Mouse (Mus musculus) erythroblast, adult 5-6 weeks (primary cell): ENCODE results near the gene Tet3. TPM values are rescaled to one million over a fixed set of nuclear protein-coding genes. Genes with fewer than 3 reads are reported as not detected.

ENCODE experiments used
- ATAC-seq: replicated peaks from 2 replicates; pipeline ENCODE4 v1.8.0; 2016; ENCODE audit warnings: moderate number of reproducible peaks, mild to moderate bottlenecking, moderate TSS enrichment, inconsistent platforms; ENCODE audit not compliant: poor library complexity, low FRiP score, severe bottlenecking
- total RNA-seq, 2 experiments: library from RNA; stranded (forward) in 1 of 2; stranded (reverse) in 1 of 2; fragments of 150-400 nt in 1 of 2; fragments of 200-764, 138-1000 nt in 1 of 2; gene quantifications; 2 replicates each; pipeline versions ENCODE4 v1.2.3 to v1.2.4; 2015 to 2017; ENCODE audit warnings: low replicate concordance in 2 of 2

Gene Tet3
- total RNA-seq, 2 experiments from 2014 or later = 24.9 to 29.6 TPM

DNA sequence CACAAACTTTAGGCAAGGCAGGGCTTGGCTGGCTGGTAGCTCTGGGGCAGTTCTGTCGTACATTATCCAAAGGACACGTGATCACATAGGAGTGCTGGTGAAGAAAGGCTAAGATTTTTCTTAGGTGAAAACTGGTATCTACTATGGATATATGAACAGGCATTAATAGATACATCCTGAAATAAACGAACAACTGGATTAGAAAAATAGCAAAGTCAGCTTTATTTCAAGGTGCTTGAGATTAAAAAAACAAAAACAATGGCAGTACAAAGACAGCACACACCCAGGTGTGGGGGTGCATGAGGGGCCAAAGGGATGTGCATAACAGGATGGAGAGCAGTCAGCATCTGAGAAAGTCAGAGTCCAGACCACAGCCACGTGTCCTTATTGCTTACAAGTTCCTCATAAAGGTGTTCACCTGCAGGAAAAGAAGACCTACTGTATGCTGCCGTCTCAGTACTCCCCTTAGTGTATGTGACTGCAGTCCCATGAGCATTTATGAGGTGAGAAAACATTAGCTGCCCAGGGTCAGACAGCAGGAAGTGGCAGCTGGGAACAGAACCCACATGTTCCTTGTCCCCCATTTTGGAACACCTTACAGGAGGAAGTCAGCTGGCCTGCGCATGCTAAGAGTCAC, 21.3 kb upstream of the Tet3 start:
- no peak for ATAC-seq

DNA sequence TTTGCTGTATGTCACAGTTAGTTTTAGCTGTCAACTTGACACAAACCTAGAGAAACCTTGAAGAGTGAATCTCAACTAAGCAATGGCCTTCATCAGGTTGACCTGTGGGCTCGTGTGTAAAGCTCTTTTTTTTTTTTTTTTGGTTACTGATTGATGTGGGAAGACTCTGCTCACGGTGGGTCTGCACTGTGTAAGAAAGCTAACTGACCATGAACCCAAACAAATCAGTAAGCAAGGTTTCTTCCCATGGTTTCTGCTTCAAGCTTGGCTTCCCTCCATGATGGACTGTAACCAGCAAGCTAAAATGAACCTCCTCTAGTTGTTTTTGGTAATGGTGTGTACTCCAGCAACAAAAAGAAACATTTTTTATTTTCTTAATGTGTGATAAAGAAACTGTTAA, 20.3 kb upstream of the Tet3 start:
- no peak for ATAC-seq

DNA sequence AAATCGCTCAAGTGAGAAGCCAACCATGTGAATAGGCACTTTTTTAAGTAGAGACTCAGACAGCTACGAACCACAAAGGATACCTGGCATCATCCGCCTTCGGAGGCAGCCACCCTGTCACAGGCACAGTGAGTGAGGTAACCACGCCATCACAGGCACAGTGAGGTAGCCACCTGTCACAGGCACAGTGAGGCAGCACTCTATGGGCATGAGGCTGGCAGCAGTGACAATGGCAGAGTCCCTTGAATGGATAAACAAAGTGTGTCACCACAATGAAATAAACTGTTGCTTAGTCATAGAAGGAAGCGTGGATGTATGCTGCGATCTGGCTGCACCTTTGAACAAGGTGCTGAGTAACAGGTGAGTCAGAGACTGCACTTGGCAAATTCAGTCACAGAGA, 19.7 kb upstream of the Tet3 start:
- no peak for ATAC-seq

DNA sequence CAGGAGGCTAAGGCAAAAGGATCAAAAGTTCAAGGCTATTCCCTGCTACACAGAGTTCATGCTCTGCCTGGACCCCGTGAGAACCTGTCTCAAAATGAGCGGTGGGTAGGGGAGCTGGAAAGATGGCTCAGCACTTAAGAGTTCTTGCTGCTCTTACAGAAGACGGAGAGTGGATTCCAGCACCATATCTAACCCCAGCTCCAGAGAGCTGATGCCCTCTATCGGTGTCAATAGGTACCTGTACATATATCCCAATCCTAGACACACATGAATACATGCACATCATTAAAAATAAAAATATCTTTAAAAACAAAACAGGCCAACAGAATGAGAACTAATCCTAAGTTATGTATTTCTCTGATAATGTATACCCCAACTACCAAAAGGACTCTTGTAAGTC, 19.3 kb upstream of the Tet3 start:
- no peak for ATAC-seq

DNA sequence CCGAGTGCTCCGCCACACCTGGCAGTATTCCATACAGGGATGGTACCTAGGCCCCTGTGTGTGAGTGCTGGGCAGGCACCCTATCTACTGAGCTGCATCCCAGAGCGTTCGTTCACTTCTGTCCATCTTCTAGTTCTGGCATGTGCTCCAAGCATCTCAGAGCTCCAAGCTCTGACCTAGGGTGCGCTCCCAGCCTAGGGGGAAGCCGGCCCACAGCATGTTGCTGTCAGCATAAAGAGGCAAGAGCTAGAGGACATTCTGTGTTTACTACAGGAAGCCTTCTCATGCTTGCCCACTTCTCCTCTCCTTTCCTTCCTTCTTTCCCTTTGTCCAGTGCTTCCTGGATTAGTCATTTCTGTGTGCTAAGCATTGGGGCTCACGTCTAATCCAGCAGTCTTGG, 16.5 kb upstream of the Tet3 start:
- no peak for ATAC-seq

DNA sequence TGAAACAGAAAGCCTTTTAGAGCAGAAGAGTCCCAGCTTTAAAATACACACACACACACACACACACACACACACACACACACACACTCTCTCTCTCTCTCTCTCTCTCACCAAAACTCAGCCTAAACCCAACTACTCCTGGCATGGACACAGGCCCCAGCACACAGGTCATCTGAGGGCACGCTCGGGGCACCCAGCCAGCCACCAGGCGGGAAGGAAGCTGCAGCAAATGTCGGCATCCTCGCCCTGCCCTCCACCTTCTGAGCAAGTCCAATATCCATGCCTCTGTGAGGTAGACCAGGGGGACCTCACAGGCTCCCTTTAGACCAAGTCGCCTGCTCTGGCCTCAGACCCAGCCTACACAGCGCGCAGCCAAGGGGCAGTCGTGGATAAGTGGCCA, 14.4 kb upstream of the Tet3 start:
- ATAC-seq = peak; percentile 55; the same call in 1 of the 2 replicates

DNA sequence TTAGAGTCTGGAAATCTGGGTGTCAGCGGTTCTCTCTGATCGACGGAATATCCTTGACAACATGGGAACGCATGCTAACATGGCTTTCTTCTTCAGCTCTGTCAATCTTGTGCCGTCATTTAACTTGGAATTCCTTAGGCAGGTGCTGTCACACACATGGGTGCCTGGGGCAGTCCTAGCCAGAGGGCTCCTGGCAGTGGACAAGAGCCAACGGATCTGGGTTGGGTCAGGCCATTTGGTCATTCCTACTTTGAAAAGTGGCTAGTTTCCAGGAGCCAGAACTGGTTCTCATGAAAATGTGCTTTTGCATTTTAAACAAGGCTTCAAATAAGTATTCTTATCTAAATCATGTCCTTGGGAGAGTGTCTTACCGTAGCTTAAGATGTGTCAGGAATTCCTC, 12.9 kb upstream of the Tet3 start:
- ATAC-seq = no peak

DNA sequence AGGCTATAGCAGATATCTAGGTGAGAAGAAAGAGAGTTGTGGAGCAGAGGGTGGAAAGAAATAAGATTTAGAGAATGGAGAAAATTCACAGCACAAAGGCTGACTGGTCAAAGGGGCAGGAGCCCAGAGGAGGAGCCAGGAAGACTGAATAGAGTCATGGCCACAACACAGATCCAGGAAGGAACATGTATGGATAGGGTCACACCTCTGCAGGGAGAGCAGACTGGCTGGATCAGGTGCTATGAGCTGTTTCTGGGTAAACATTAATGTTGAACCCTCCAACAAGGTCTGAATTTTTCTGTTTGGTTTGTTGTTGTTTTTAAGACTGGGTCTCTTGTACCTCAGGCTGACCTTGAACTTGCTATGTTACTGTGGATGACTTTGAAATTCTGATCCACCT, 5.1 kb upstream of the Tet3 start:
- ATAC-seq = no peak

DNA sequence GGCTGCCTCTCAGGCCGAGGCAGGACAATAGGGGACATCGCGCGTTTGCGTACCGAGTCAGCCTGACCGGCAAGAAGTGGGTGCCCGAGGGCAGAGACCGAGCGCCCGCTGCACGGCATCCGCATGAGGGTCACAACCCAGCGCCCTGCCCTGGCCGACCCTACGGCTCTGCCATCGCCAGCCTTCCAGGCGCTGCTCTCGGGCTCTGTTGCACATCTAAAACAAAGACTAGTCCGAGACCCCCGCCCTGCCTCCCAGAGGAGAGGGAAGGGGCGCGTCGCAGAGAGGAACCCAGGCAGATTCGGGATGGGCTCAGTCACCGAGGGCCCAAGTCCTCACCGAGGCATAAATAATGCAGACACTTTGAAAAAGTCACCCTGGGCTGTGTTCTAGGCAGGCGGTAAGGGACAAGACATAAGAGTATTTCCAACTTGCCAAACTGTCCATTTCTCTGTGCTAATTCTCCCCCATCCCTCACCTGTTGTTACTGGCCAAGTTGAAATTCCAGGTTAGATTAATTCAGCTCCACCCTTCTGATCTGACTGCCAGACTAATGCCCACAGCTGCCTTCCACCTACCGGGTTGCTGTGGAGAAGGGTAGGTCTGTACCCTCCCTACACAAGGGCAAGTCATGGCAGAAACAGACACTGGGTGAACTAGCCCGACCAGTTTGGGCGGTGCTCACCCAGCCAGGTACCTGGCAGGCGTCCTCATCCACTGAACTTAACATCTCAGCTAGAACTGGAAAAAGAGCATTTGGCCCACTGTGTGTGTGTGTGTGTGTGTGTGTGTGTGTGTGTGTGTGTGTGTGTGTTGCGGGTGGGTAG, 1.7 kb downstream of the Tet3 start:
- no peak for ATAC-seq

DNA sequence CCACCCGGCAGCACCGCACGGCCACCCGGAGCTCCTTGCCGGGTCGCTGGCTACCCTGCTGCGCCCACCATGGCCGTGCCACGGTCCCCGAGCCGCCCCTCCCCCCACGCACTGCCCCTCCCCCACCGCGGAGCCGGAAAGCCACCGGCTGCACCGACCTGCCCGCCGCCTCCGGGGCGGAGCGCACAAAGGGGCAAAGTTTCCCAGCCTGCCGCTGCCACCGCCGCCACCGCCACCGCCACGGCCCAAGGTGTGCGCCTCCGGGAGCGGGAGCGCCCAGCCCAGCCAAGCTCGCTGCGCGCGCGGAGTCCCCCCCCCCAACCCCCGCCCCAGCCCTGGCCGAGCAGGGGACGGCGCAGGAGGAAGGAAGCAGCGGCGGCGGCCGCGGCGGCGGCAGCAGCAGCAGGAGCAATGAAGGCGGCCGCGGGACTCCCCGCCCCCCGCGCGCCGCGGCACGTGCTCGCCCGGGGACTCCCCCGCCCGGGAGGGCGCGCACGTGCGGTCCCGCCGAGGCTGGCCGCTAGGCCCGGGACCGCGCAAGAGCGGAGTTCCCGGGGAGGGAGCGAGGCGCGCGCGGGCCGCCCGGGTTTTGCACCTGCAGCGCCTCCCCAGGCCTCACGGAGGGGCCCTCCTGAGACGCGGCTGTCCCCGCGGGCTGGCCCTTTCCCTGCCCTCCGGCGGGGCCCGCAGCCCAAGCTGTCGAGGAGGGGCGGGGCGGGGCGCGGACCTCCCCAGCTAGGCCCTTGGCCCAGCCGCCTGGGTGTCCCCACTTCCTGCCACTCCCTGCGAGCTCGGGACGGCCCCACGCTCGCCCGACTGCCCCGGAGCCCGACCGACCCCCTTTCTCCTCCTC, 2.5 kb downstream of the Tet3 start:
- peak; percentile 50 for ATAC-seq

DNA sequence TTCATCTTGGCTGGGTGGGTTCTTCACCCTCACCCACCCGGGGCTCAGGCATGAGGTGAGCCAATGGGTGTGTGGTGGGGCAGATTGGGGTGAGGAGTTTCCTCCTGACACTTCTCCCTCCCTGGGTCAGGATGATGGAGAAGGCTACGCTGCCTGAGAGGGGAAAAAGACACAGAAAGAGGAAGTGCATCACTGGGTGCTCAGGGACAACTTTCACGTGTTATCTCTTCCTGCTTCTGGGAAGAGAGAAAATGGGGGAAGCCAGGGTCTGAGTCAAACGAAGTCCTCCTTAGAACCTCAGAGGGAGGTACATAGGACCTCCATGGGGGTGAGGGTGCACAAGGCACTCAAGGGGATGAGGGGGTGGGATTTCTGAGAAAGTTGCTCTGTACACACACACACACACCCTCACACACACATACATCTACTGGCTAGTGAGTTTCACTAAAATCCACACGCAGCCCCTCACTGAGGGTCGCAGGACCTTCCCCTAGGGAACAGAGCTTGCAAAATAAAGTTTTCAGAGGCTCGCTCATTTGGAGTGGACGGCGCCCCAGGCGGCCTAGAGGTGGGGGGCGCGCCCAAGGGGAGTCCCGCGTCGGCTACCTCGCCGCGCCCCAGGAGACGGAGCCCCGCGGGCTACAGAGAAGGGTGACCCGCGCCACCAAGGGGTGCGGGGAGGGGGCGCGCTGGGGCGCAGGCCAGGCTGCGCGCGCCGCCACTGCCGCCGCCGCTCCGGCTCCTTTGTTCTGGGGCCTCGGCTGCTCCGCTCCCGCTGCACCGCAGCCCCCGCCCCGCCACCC, 3.4 kb downstream of the Tet3 start:
- ATAC-seq = no peak

DNA sequence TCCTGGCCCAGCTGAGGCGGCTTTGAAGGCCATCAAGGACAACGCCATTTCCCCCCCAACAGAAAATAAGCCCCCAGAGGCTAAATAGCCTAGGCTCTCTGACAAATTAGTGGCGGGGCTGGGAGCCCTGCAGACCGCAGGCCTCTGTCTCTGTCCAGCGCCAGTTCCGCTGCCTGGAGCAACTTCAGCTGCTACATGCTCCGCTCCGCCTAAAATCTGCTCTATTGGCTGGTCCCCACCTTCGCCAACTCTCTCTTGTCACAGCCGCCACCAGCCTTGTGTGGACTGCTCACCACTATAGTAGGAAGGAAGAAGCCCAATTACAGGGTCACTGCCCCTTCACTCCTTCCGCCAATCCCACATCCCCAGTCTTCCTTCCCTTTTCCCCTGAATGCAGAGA, 5.2 kb downstream of the Tet3 start:
- ATAC-seq = no peak

DNA sequence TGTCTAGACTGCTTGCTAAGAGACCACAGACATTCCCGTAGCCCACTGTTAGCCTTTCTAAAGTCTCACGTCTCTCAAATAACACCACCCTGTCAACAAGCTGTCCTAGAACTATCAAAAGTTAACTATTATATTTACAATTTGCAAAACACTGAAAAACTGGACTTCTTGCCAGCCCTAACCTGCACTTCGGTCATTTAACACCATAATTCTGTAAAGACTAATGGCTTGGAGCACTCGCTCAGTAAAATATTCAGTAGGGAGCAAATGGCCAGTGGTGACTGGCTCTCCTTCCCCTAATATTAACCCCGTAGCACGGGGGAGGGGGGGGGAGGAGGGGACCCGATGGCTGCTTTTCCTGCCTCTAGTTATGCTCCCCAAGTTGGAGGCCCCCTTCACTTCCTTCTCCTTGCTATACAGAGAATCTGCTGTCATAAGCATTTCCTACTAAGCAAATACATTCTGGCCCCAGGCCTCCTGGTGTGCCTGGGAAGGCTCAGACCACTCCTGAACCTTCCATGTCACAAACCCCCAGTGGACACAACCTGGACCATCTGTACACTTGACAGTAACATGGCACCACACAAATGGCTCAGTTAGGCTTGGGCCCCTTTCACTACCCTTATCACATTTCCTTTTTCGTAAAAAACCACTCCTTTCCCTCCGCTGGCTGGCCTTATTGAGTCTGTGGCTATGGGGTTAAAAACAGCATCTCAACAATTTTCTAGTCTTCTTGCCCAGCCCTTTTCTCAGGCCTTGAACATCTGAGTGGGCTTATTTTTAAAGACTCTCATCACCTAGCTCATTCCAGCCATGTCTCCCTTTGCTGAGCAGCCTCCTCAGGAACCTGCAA, 8.2 kb downstream of the Tet3 start:
- no peak for ATAC-seq

DNA sequence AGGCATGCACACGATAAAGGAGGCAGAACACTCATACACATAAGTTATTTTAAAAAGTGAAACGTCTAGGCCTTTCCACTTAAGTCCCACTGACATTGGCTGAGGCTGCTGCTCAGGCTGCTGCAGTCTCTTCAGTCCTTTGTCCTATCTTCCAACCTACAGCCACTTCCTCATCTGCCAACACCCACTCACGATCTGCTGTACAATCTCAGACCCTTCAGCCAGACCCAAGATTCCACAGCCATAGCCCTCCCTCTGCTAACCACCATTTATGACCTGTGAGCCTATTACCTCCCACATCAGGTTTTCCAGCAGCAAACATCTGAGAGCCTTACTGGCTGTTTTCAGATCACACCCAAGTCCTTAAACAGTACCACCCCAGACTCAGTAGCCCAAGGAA, 9.4 kb downstream of the Tet3 start:
- no peak for ATAC-seq

DNA sequence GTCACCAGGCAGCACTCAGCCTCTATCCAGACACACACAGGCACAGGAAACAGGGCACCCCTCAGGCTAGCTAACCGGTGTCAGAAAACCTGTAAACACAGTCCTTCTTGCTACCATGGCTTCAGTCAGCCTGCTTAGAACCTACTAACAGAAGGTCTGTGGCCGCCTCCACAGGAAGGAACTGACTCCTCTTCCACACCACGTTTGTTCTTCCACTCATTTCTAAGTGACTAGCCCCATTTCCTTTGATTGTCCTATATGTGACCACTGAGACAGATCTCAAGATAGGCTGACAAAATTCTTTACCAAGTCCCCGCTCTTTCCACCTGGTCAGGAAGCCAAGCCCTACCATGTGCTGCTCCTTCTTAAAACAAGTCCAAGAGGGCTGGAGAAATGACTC, 10.0 kb downstream of the Tet3 start:
- no peak for ATAC-seq

DNA sequence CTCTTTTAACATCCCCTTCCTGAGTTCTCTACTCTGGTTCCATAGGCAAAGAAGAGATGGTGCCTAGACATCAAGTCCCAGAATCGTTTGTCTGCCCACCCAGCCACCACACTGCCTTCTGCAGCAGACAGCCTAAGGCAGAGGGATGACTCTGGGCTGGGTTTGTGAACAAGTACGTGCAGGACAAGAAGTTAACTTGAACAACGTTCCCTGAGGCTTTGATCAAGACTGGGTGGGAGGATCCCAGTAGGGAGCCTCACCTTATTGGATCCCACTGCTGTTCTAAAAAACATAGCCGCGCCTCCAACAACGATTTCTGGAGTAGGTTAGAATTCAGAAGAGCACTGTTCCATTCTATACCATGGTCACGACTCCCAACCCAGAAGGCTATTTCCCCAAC, 11.9 kb downstream of the Tet3 start:
- no peak for ATAC-seq

DNA sequence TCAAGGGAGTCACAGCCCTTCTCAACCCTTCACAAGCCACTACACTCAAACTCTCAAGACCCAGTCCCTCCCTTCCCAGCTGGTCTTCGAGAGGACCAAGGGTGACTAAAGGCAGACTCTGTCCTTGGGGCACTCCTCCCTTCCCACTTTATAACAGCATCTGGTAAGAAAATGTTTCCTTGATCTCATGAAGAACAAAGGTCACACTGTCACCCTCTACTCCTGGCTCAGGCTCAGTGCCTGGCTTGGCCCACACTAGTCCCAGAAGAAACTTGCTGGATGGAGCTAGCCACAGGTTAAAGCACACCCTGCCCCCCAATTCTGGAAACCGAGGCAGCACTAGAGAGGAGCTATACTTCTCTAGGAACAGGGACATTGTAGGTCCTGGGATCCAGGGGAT, 13.1 kb downstream of the Tet3 start:
- ATAC-seq = no peak

DNA sequence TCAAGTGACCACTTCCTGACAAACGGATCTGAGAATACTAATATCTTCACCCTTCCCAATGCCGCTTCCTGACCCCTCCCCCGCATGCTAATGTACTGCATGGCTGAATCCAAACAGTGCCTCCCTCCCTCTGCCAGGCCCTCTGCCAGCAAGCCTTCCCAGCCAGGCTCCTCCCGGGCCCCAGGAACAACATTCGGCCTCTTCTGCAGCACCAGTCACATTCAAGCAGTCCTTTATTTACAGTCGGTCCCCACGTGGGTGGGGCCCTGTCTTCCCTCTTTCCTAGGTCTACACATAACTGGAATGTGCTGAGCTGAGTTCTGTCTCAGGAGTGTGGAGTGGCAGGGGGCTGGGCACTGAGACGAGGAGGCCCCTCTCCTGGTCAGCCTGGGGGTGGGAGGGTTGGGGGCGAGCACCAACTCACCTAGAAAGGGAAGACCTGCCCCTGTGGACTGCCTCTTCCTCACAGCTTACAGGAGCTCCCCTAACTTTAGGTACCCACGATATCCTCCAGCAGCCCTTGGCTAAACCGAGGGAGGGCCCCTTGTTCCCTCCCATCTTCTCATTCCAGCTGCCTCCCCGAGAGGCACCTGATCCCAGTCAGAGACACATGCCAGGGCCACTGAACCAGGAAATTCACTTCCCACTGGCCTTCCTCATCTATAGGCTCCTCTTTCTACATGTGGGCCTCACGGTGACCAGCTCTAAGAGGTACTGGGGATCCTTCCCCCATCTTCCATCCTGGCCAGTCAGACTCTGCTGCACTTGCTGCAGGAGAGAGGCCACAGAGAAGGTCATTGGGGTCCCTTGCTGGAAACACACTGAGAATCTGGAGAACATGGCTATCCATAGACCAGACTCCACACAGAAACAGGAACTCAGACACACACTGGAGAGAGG, 15.2 kb downstream of the Tet3 start:
- no peak for ATAC-seq
